Mouse (Mus musculus) testis, adult 2 months (tissue): ENCODE results near the gene Edem1.

Experiments used
- CTCF ChIP-seq: fragments of 200-500 bp; IDR thresholded peaks from 2 replicates; pipeline ENCODE4 v1.5.1; 2012; ENCODE audit warnings: low read depth, mild to moderate bottlenecking, inconsistent platforms, low read length, moderate library complexity; ENCODE audit not compliant: control insufficient read depth, insufficient read depth, insufficient replicate concordance
- POLR2A ChIP-seq: fragments of 200-500 bp; IDR thresholded peaks from 2 replicates; pipeline ENCODE4 v1.6.1; 2012; ENCODE audit warnings: low read depth, mild to moderate bottlenecking, inconsistent platforms, low read length, moderate library complexity; ENCODE audit not compliant: control insufficient read depth

DNA sequence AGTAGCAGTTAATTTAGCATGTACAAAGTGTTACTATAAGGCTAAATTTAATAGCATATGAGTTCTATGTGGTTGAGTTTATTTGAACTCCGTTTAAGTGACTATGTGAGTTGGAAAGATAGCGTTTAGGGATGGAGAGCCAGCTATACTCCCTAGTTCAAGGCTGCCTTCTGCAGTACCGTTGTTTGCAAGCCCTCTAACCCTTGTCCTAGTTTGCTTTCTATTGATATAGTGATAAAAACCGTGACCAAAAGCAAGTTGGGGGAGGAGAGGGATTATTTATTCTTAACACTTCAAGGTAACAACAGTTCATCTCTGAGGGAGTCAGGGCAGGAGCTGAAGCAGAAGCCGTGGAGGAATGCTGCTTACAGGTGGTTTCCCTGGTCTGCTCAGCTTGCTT, 36.9 kb upstream of the Edem1 start:
- no peak for TF ChIP-seq CTCF
- no peak for TF ChIP-seq POLR2A
